Mouse (Mus musculus): ENCODE data around the gene Phrf1.

DNA sequence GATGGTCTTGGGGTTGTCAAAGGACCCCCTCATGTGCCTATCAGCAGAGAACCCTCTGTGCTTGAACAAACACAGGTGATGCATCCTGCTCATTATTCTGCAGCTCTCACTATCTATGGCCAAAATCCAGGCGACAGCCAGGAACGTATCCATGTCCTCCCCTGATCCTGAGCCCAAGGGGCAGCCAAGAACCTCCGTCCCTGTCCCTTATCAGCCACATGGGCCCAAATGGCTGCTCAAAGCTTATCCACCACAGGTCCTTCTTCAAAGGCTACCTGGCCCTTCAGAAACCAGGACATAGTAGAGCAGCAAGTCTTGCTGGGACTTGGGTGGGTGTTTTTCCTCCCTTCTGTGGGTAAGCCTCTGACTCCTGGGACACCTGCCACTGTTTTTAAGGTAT, 40.4 kb upstream of the Phrf1 start:
- TF ChIP-seq GATA1 (IDR thresholded peaks at IDR 0.05; ENCODE audit: borderline replicate concordance, low read length) (no peak), FLI1 (IDR thresholded peaks at IDR 0.05; ENCODE audit: low read length) (no peak)
